Mouse (Mus musculus): ENCODE measurements around the gene Med14. TPM values are rescaled to one million over a fixed set of nuclear protein-coding genes. Genes with fewer than 3 reads are reported as not detected.

The Med14 gene
- total RNA-seq (2021): 10 to 100 TPM; 17.8 to 18.6 TPM
- long read RNA-seq, experiment 1, full-length matches to known transcripts: 1 of 15 reads
- long read RNA-seq, experiment 1, partial matches to known transcripts: 3 of 15 reads
- long read RNA-seq, experiment 1, other reads (novel, unspliced or antisense): 11 of 15 reads
- long read RNA-seq, experiment 2, partial matches to known transcripts: 6 of 12 reads
- long read RNA-seq, experiment 2, other reads (novel, unspliced or antisense): 6 of 12 reads

- intact Hi-C loops (cut with DNase I; ENCODE audit: low total_unique reads): no loop called here
- peak; percentile 88 for DNase-seq
Observed at GRCm38 (mm10) chrX:12761626-12762333, at the start of gene Med14. Gene Med14, minus strand, starts transcription at chrX:12762073.

DNA sequence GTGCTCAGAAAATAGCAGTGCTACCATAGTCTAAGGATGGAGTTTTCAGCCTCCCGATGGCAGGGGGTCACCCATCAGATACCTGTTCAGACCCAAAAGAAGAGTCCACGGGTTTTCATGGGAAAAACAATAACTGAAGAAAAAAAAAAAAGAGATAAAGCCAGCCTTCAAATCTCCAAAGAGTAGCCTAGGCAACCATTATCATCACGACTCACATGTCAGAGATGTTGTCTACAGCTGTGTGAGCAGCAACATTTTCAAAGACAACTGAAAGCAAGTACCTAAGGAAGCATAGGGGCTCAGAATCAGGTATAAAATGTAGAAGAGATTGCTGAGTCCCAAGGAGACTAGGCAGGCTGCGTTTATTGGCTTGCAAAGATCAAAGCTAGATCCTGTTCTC lies 38.7 kb upstream of the Med14 start:
- DNase-seq: no peak
- intact Hi-C loops (cut with DNase I; ENCODE audit: low total_unique reads): no loop called here

DNA sequence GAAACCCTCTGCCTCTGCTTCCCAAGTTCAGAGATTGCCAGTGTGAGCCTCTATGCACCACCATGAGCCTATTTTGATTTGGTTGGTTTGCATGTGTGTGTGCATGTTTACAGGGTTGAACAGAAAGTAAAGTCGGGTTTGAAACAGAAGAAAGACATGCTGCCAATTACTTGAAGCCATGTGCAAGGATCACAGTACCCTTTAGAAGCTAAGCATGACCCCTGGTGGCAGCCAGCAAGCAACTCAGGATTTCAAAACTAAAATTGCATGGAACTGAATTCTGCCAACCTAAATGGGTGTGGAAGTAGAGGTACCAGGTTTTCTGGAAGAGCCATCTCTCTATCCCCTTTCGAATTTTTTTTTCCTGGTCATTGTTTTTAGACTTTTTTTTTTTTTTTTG lies 33.0 kb upstream of the Med14 start:
- DNase-seq: peak; percentile 10
- intact Hi-C loops (cut with DNase I; ENCODE audit: low total_unique reads): no loop called here

- intact Hi-C loops (cut with DNase I; ENCODE audit: low total_unique reads): no loop called here
- no peak for DNase-seq
Observed at GRCm38 (mm10) chrX:12791674-12792340, 29.9 kb upstream of the Med14 start.

- DNase-seq: no peak
- intact Hi-C loops (cut with DNase I; ENCODE audit: low total_unique reads): no loop called here
Observed at GRCm38 (mm10) chrX:12773236-12773635, 11.4 kb upstream of the Med14 start.

DNA sequence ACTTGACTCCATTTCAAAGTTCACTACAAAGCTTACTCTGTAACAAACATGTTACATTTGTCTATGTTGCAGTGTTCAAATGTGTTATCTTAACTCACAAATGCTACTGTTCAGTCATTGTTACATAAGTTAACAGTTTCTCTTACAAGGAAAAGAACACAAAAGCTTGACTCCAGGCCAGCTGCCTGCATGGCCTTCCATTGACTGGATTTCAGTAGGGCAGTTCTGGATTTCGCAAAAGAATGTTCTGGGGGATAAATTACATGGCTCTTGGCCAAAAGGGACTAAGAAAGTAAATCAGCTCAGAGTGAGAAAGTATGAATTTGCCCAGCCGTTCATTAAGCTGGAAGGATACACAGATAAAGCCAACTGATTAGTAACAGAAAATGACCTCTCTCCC lies 9.7 kb upstream of the Med14 start:
- no peak for DNase-seq
- intact Hi-C loops (cut with DNase I; ENCODE audit: low total_unique reads): no loop called here

- intact Hi-C loops (cut with DNase I; ENCODE audit: low total_unique reads): no loop called here
- DNase-seq: no peak
Observed at GRCm38 (mm10) chrX:12768571-12768970, 6.7 kb upstream of the Med14 start.

- DNase-seq: no peak
- intact Hi-C loops (cut with DNase I; ENCODE audit: low total_unique reads): no loop called here
Observed at GRCm38 (mm10) chrX:12766846-12767564, 5.1 kb upstream of the Med14 start.

- intact Hi-C loops (cut with DNase I; ENCODE audit: low total_unique reads): no loop called here
- DNase-seq: no peak
Observed at GRCm38 (mm10) chrX:12763127-12763834, 1.4 kb upstream of the Med14 start.

- intact Hi-C loops (cut with DNase I; ENCODE audit: low total_unique reads): no loop called here
- no peak for DNase-seq
Observed at GRCm38 (mm10) chrX:12762334-12763126, 657 bp upstream of the Med14 start.

DNA sequence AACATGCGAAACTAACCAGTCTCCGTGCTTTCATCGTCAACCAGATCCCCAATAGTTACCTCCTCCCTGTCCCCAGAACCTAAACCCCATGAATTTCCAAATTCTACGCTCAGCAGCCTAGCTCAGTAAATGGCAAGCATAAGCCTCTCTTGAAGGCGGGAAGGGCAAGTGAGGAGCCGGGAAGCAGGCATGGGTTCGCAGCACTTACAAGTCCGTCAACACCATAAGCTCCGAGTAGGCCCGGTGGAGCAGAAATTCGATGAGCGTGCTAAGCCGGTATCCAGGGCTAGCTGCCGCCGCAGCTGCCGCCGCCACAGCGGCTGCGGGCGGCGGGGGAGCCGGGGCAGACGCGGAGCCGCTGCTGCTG lies 631 bp downstream of the Med14 start:
- DNase-seq: no peak
- intact Hi-C loops (cut with DNase I; ENCODE audit: low total_unique reads): no loop called here

DNA sequence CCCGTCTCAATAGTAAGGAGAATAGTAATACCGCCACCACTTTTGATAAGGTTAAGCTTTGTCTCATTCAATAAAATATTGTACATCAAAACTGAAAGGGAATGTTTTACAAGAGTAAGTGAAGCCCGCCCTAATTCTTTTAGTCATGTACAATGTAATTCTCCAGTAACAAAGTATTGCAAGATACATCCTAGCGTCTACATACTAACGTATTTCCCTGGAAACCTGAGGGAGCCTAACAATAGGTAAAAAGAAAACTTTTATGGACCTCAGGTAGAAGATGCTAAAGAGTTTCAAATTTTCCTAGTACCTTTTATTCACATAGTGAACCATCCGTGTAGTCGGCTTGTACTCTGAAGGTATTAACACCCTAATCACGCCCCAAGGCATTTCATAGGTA lies 1.4 kb downstream of the Med14 start:
- DNase-seq: no peak
- intact Hi-C loops (cut with DNase I; ENCODE audit: low total_unique reads): no loop called here

DNA sequence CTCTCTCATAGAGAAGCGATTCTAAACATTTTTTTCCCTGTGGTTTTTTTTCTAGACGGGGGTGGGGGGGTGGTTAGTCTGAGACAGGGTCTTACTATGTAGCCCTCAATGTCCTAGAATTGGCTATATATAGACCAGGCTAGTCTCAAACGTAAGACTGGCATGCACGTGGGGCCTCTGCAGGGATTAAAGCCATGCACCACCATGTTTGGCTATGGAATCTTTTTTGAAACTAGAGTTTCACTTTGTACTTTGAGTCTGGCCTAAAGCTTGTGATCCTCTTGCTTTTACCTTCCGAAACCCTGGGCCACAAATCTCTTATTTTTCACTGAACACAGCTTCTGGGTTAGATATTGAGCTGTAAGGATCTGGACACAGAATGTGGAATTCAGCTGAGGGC lies 2.2 kb downstream of the Med14 start:
- intact Hi-C loops (cut with DNase I; ENCODE audit: low total_unique reads): no loop called here
- no peak for DNase-seq

- DNase-seq: no peak
- intact Hi-C loops (cut with DNase I; ENCODE audit: low total_unique reads): no loop called here
Observed at GRCm38 (mm10) chrX:12747886-12748285, 14.0 kb downstream of the Med14 start.

DNA sequence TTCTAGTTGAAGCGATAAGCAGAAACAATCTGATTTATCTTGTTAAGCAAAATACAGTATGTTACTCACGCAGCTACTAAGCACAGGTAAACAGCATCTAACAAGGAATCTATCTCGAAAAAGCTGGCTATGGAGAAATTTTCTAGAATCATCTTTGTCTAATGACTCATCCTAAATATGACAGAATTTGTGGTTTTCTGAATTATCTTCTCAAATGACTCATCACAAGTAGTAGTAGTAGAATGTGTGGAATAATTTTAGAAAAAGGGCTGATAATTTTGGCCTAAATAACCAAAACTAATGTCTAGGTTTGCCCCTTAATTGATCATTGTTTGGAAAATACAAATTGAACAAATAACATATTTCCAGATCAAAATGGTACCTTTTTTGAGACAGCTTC lies 15.1 kb downstream of the Med14 start:
- no peak for DNase-seq
- intact Hi-C loops (cut with DNase I; ENCODE audit: low total_unique reads): no loop called here

DNA sequence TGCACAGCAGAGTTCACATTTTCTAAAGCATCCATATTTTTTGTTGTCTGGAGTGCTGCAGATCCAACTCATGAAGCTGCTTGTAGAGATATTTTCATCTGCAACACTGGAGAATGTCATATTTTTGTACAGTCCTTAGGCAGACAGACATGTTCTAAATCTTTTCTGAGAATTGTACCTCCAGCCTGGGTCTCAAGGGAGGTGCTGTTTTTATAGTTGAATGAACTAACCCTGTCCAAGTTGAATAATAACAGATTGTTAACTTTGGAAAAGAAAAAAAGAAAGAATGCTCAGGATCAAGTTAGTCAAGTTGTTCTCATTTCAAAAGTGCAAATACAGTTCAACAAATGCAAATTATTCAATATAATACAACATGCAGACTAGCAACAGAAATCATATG lies 21.5 kb downstream of the Med14 start:
- intact Hi-C loops (cut with DNase I; ENCODE audit: low total_unique reads): no loop called here

GRCm38 (mm10) chrX:12716036-12716435 lies 45.8 kb downstream of the Med14 start:
- intact Hi-C loops (cut with DNase I; ENCODE audit: low total_unique reads): no loop called here
- DNase-seq: no peak

More for the DNA sequence above, 21.5 kb downstream of the Med14 start:
- DNase-seq: no peak

DNA sequence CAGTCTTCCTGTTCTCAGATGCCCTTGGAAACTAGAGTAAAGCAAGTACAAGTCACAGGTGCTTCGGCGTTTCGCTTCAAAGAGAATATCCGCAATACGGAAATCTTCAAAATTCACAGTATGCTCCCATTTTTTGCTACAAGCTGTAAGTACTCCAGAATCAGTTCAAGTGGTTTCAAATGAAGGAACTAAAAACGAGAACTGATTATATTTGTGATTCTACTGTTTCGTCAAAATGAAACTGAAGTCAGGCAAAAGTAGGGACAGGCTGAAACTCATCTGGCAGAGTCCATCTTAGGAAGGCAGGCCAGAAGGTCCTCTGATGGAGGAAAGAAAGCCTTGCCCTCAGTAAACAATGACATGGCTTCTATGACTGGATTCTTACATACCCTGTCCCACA lies 48.1 kb downstream of the Med14 start:
- no peak for DNase-seq
- intact Hi-C loops (cut with DNase I; ENCODE audit: low total_unique reads): no loop called here

DNA sequence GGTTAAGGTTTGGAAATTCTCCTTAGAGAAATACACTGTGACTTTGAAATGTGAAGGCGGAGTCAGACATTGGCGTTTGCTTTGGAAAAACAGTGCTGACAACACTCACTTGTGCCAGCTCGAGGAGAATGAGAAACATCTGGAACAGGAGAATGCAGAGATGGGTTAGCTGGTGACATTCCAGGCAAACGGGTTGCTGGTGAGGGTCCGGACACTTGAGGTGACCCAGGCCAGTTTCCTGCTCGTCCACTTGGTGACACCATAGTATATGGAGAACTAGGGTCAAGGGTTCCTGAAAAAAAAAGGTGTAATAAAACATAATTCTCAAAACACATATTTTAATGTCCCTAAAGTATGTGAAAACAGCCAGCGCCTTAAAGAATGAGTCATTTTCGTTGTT lies 75.0 kb downstream of the Med14 start:
- intact Hi-C loops (cut with DNase I; ENCODE audit: low total_unique reads): no loop called here
- DNase-seq: no peak

Data from gastrocnemius, postnatal 14 days (tissue).